Mouse (Mus musculus): ENCODE data around the gene Ddx23.

Gene Ddx23

GRCm38 (mm10) chr15:98662567-98663545 is at the start of gene Ddx23:
Gene Ddx23, minus strand, starts transcription at chr15:98662894.
- DNase-seq (ENCODE audit: low read depth, low spot score), result peak; percentile 96

GRCm38 (mm10) chr15:98710442-98710841 is 47.7 kb upstream of the Ddx23 start:
- peak; percentile 81 for DNase-seq (ENCODE audit: low read depth, low spot score)

GRCm38 (mm10) chr15:98707766-98708372 is 45.2 kb upstream of the Ddx23 start, which contains the start of gene Ccdc65:
Gene Ccdc65, plus strand, starts transcription at chr15:98708207.
- DNase-seq (ENCODE audit: low read depth, low spot score), result peak; percentile 97

GRCm38 (mm10) chr15:98704312-98704711 is 41.6 kb upstream of the Ddx23 start:
- no peak for DNase-seq (ENCODE audit: low read depth, low spot score)

- peak; percentile 85 for DNase-seq (ENCODE audit: low read depth, low spot score)
Observed at GRCm38 (mm10) chr15:98699190-98700105, 36.8 kb upstream of the Ddx23 start.

GRCm38 (mm10) chr15:98696216-98696615 is 33.5 kb upstream of the Ddx23 start:
- peak; percentile 63 for DNase-seq (ENCODE audit: low read depth, low spot score)

GRCm38 (mm10) chr15:98695726-98696125 is 33.0 kb upstream of the Ddx23 start:
- no peak for DNase-seq (ENCODE audit: low read depth, low spot score)

- no peak for DNase-seq (ENCODE audit: low read depth, low spot score)
Observed at GRCm38 (mm10) chr15:98692171-98692715, 29.5 kb upstream of the Ddx23 start.

- peak; percentile 66 for DNase-seq (ENCODE audit: low read depth, low spot score)
Observed at GRCm38 (mm10) chr15:98691486-98692147, 28.9 kb upstream of the Ddx23 start.

GRCm38 (mm10) chr15:98689682-98690081 is 27.0 kb upstream of the Ddx23 start:
- no peak for DNase-seq (ENCODE audit: low read depth, low spot score)

GRCm38 (mm10) chr15:98685926-98686325 is 23.2 kb upstream of the Ddx23 start:
- peak; percentile 77 for DNase-seq (ENCODE audit: low read depth, low spot score)

GRCm38 (mm10) chr15:98683746-98684145 is 21.1 kb upstream of the Ddx23 start:
- DNase-seq (ENCODE audit: low read depth, low spot score), result no peak

GRCm38 (mm10) chr15:98683177-98683576 is 20.5 kb upstream of the Ddx23 start:
- DNase-seq (ENCODE audit: low read depth, low spot score), result no peak

GRCm38 (mm10) chr15:98681633-98682032 is 18.9 kb upstream of the Ddx23 start:
- no peak for DNase-seq (ENCODE audit: low read depth, low spot score)

- DNase-seq (ENCODE audit: low read depth, low spot score), result no peak
Observed at GRCm38 (mm10) chr15:98680660-98681059, 18.0 kb upstream of the Ddx23 start.

- DNase-seq (ENCODE audit: low read depth, low spot score), result no peak
Observed at GRCm38 (mm10) chr15:98677977-98678376, 15.3 kb upstream of the Ddx23 start.

GRCm38 (mm10) chr15:98676940-98677728 is 14.4 kb upstream of the Ddx23 start, which contains the start of gene Rnd1:
Gene Rnd1, minus strand, starts transcription at chr15:98677461.
- peak; percentile 97 for DNase-seq (ENCODE audit: low read depth, low spot score)

- no peak for DNase-seq (ENCODE audit: low read depth, low spot score)
Observed at GRCm38 (mm10) chr15:98676471-98676870, 13.8 kb upstream of the Ddx23 start.

GRCm38 (mm10) chr15:98675634-98676250 is 13.0 kb upstream of the Ddx23 start:
- no peak for DNase-seq (ENCODE audit: low read depth, low spot score)

Data from R1 (cell line).